Mouse (Mus musculus): ENCODE data around the gene Araf. TPM values are rescaled to one million over a fixed set of nuclear protein-coding genes. Genes with fewer than 3 reads are reported as not detected.

Araf gene
- polyA plus RNA-seq, 1 experiment: 33.2 TPM

DNA sequence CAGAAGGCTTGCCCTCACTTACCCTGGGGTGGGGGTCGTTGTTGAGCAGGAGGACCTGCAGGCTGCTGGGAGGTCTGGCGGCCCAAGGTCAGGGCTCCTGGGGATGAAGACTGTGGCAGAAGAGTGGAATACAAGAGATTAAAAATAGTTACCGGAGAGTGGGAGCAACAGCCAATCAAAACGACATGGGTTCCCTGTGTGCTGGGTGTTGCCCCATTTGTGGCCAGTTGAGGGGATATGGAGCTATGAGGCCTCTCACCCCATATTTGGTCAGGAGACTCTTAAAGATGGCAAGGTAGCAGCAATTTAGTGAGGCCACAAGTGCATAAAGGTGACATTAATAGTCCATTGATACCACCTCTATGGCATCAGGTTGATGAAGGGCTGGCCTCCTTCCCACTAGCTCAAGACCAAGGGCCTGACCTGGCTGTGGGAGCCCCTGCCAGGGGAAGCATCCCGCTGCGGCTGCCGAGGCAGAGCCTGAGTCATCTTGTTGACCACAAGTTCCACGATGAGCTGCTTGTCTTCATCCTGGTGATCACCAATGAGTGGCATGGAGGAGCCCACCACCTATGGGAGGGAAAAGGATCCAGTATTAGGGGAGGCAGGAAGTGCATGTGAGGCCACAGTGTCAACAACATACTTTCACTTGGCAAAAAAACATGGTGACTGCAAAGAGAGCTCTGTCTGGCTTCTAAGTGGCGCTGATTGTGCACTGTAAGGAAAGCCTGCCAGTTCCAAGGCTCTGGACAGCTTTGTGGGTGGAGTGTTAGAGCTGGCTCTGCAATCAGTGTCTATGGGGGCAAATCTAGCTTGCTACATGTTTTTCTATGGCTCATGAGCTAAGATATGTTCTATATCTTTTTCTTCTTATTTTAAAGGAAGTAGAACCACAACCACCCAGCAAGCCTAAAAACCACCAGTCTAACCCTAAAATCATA, 65.8 kb downstream of the Araf start:
- Histone ChIP-seq H3K4me3 (ENCODE audit: insufficient read depth, poor library complexity, severe bottlenecking) (no peak overlapping the region), H3K79me3 (ENCODE audit: low read depth) (no peaks in the 10 kb centered on the region), H3K27me3 (ENCODE audit: control insufficient read depth, insufficient read depth, insufficient read length) (no peaks in the 10 kb centered on the region), H3K36me3 (ENCODE audit: control insufficient read depth, insufficient read depth) (no peaks in the 10 kb centered on the region), H3ac (ENCODE audit: control insufficient read depth, insufficient read length, low read depth) (no peak overlapping the region), H3K79me2 (ENCODE audit: control insufficient read depth, insufficient read depth) (no peaks in the 10 kb centered on the region)
- TF ChIP-seq MAX (IDR thresholded peaks at IDR 0.05) (peak; percentile 20), MYOD1 (IDR thresholded peaks at IDR 0.05; ENCODE audit: control insufficient read depth, insufficient read length, low read depth) (peak; percentile 9), FOSL1 (IDR thresholded peaks at IDR 0.05; ENCODE audit: insufficient read depth, low read length, poor library complexity, severe bottlenecking) (peak; percentile 36), CTCF (IDR thresholded peaks at IDR 0.05; ENCODE audit: control insufficient read depth, insufficient read depth, insufficient read length) (no peak), USF1 (IDR thresholded peaks at IDR 0.05; ENCODE audit: low read depth) (no peak), MYOG (IDR thresholded peaks at IDR 0.05; ENCODE audit: control insufficient read depth, extremely low read depth, insufficient read length) (no peak)

DNA sequence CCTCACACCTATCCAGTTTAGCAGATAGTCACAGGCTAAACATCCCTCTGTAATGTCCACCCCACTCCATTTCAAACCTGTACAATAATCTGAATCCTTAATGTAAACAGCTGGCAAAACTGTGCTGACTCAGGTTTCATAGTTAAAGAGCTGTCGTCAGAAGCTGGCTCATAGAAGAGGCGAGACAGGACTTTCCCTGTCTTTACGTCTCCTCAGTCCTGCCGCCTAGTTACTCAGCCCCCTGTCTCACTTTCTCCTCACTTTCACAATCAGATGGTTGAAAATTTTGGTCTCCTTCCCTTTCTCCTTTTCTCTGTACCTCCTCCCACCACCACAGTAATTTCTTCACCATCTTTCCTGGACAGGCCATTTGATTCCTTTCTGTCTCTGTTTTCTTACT, 70.5 kb downstream of the Araf start:
- Histone ChIP-seq H3K4me3 (ENCODE audit: insufficient read depth, poor library complexity, severe bottlenecking) (no peak overlapping the region), H3ac (ENCODE audit: control insufficient read depth, insufficient read length, low read depth) (no peak overlapping the region), H3K79me3 (ENCODE audit: low read depth) (peaks cover 25% of the 10 kb centered on the region), H3K36me3 (ENCODE audit: control insufficient read depth, insufficient read depth) (no peaks in the 10 kb centered on the region), H3K79me2 (ENCODE audit: control insufficient read depth, insufficient read depth) (peaks cover 28% of the 10 kb centered on the region), H3K27me3 (ENCODE audit: control insufficient read depth, insufficient read depth, insufficient read length) (no peaks in the 10 kb centered on the region)
- TF ChIP-seq MYOD1 (IDR thresholded peaks at IDR 0.05; ENCODE audit: control insufficient read depth, insufficient read length, low read depth) (no peak), CTCF (IDR thresholded peaks at IDR 0.05; ENCODE audit: control insufficient read depth, insufficient read depth, insufficient read length) (no peak)

DNA sequence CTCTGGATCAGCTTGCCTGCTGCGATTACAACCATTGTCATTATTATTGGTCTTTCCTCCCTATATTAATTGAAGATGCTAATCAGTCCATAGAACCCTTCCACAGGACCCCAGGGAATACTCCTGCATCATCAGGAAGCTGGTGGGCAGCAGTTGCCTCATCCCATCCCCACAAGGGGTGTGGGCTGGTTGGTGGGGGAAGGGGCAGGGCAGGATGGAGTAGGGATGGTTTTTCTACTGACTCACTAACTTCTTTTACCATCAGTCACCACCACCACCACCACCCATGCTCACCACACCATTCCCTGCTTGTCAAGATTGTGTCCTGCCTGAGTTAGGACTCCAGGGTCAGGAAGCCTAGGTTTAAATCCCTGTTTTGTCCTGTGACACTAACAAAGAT, 71.6 kb downstream of the Araf start:
- Histone ChIP-seq H3ac (ENCODE audit: control insufficient read depth, insufficient read length, low read depth) (no peak overlapping the region), H3K36me3 (ENCODE audit: control insufficient read depth, insufficient read depth) (peaks cover 4% of the 10 kb centered on the region), H3K27me3 (ENCODE audit: control insufficient read depth, insufficient read depth, insufficient read length) (no peaks in the 10 kb centered on the region), H3K4me3 (ENCODE audit: insufficient read depth, poor library complexity, severe bottlenecking) (no peak overlapping the region), H3K79me2 (ENCODE audit: control insufficient read depth, insufficient read depth) (peaks cover 35% of the 10 kb centered on the region), H3K79me3 (ENCODE audit: low read depth) (peaks cover 28% of the 10 kb centered on the region)
- TF ChIP-seq MYOG (IDR thresholded peaks at IDR 0.05; ENCODE audit: control insufficient read depth, extremely low read depth, insufficient read length): no peak
- TF ChIP-seq USF1 (IDR thresholded peaks at IDR 0.05; ENCODE audit: low read depth): no peak
- peak; percentile 28 for TF ChIP-seq MYOD1 (IDR thresholded peaks at IDR 0.05; ENCODE audit: control insufficient read depth, insufficient read length, low read depth)
- TF ChIP-seq CTCF (IDR thresholded peaks at IDR 0.05; ENCODE audit: control insufficient read depth, insufficient read depth, insufficient read length): no peak
- TF ChIP-seq MAX (IDR thresholded peaks at IDR 0.05): no peak
- TF ChIP-seq CEBPB (IDR thresholded peaks at IDR 0.05; ENCODE audit: low read depth): peak; percentile 68
- peak; percentile 30 for TF ChIP-seq FOSL1 (IDR thresholded peaks at IDR 0.05; ENCODE audit: insufficient read depth, low read length, poor library complexity, severe bottlenecking)

DNA sequence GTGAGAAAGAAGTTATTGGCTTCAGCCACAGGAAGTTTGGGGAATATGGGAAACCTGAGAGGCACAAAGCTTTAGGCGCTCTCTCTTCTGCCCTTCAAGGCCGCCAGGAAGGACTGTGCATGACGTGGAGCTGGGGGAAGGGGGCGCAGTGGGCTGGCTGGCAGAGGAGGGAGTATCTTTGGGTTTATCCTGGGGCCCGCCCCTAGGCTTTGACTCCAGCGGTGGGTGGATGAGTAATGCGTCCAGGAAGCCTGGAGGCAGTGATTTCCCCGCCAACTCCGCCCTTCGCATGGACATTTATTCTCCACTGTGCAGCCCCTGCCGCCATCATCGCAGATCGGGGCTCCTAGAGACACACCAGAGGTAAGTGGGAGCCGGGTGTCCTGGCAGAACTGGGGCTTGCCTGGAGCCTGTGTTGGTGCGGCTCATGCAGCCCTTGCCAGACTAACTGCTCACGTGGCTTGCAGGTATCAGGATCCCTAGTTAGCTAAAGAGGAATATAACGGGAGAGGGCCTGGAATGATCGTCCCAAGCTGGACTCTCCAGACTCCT, 72.4 kb downstream of the Araf start, which contains the start of gene Timp1:
Gene Timp1 (plus strand): TSS at position 205 of the 552 bp plus-strand sequence.
- Histone ChIP-seq H3K27me3 (ENCODE audit: control insufficient read depth, insufficient read depth, insufficient read length) (no peaks in the 10 kb centered on the region), H3ac (ENCODE audit: control insufficient read depth, insufficient read length, low read depth) (peak within 1 kb of the TSS; percentile 94), H3K36me3 (ENCODE audit: control insufficient read depth, insufficient read depth) (peaks cover 9% of the 10 kb centered on the region), H3K79me3 (ENCODE audit: low read depth) (peaks cover 28% of the 10 kb centered on the region), H3K79me2 (ENCODE audit: control insufficient read depth, insufficient read depth) (peaks cover 35% of the 10 kb centered on the region), H3K4me3 (ENCODE audit: insufficient read depth, poor library complexity, severe bottlenecking) (peak within 1 kb of the TSS; percentile 49)
- TF ChIP-seq USF1 (IDR thresholded peaks at IDR 0.05; ENCODE audit: low read depth): no peak
- no peak for TF ChIP-seq FOSL1 (IDR thresholded peaks at IDR 0.05; ENCODE audit: insufficient read depth, low read length, poor library complexity, severe bottlenecking)
- TF ChIP-seq CTCF (IDR thresholded peaks at IDR 0.05; ENCODE audit: control insufficient read depth, insufficient read depth, insufficient read length): no peak
- TF ChIP-seq MAX (IDR thresholded peaks at IDR 0.05): no peak
- TF ChIP-seq CEBPB (IDR thresholded peaks at IDR 0.05; ENCODE audit: low read depth): no peak
- no peak for TF ChIP-seq MYOG (IDR thresholded peaks at IDR 0.05; ENCODE audit: control insufficient read depth, extremely low read depth, insufficient read length)

DNA sequence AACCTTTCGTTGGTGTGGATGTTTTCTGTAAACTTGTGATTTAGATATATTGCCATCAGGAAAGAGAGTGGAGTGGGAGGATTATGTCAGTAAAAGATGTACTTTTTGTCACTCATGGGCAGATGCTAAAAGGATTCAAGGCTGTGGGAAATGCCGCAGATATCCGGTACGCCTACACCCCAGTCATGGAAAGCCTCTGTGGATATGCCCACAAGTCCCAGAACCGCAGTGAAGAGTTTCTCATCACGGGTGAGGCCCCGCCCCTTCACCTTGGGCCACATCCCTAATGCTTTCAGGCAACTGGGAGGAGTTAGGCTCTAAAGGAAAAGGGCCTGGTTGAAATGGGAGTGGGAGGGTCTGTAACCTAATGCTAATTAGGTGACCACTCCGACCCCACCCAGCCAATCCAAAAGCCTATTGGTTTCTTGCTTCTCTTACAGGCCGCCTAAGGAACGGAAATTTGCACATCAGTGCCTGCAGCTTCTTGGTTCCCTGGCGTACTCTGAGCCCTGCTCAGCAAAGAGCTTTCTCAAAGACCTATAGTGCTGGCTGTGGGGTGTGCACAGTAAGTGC, 75.4 kb downstream of the Araf start:
- Histone ChIP-seq H3K36me3 (ENCODE audit: control insufficient read depth, insufficient read depth) (peaks cover 13% of the 10 kb centered on the region), H3K79me2 (ENCODE audit: control insufficient read depth, insufficient read depth) (peaks cover 35% of the 10 kb centered on the region), H3ac (ENCODE audit: control insufficient read depth, insufficient read length, low read depth) (no peak overlapping the region), H3K79me3 (ENCODE audit: low read depth) (peaks cover 28% of the 10 kb centered on the region), H3K4me3 (ENCODE audit: insufficient read depth, poor library complexity, severe bottlenecking) (peak overlapping the region; percentile 49), H3K27me3 (ENCODE audit: control insufficient read depth, insufficient read depth, insufficient read length) (no peaks in the 10 kb centered on the region)
- TF ChIP-seq FOSL1 (IDR thresholded peaks at IDR 0.05; ENCODE audit: insufficient read depth, low read length, poor library complexity, severe bottlenecking) (no peak), MYOG (IDR thresholded peaks at IDR 0.05; ENCODE audit: control insufficient read depth, extremely low read depth, insufficient read length) (no peak), CTCF (IDR thresholded peaks at IDR 0.05; ENCODE audit: control insufficient read depth, insufficient read depth, insufficient read length) (no peak), MAX (IDR thresholded peaks at IDR 0.05) (no peak), USF1 (IDR thresholded peaks at IDR 0.05; ENCODE audit: low read depth) (no peak), MYOD1 (IDR thresholded peaks at IDR 0.05; ENCODE audit: control insufficient read depth, insufficient read length, low read depth) (no peak), CEBPB (IDR thresholded peaks at IDR 0.05; ENCODE audit: low read depth) (no peak)

Data from C2C12 (cell line).